Mouse (Mus musculus): ENCODE measurements around the gene Mdfic. TPM values are rescaled to one million over a fixed set of nuclear protein-coding genes. Genes with fewer than 3 reads are reported as not detected.

The Mdfic gene
- polyA plus RNA-seq, 1 experiment from 2014 or later = 4.0 TPM

DNA sequence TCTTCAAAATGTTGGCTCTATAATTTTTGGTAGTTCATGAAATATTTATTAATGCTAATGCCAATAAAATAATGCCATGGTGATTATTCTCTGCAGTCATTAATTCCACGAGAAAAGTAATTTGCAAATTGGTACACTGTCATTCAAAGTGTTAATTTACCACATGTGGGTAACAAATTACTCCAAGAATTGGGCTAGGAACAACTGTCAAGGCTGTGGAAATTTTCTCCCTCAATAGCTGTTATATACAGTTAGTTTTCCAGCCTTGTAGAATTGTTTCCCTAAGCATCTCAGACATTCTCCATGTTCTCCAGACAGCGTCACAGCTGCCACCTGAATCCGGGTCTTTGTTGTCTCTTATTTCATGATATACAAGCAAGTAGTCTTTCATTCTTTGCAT lies 117.2 kb downstream of the Mdfic start:
- Histone ChIP-seq H3K27me3 (ENCODE audit: low read depth, poor library complexity, severe bottlenecking) (no peaks in the 10 kb centered on the region), H3K9me3 (replicated peaks) (no peaks in the 10 kb centered on the region), H3K4me1 (no peaks in the 10 kb centered on the region), H3K36me3 (no peaks in the 10 kb centered on the region), H3K4me3 (no peak overlapping the region), H3K27ac (replicated peaks) (no peak overlapping the region)
- no peak for DNase-seq (ENCODE audit: low spot score)
- WGBS = 89% methylated on average over 3 of the region's 3 CpGs

DNA sequence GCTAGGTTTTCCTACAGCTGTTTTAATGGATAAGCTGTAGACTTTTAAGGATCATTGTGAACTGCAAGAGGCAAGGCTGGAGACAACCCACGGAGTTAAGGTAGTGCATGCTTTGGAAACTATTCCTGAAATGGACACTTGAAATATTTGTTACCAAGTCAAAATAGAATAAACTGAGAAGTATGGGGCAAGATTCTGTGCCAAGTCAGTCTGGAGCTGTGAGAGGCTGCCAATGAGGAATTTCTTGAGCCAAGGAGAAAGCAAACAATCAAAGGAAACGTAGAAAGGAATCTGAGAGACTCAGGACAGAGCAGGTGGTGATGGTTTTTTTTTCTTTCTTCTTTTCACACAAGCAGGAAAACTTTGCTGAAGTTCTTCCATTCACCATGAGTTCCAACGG lies 119.4 kb downstream of the Mdfic start:
- 83% methylated on average over 3 of the region's 3 CpGs for WGBS
- Histone ChIP-seq H3K4me3 (no peak overlapping the region), H3K27me3 (ENCODE audit: low read depth, poor library complexity, severe bottlenecking) (no peaks in the 10 kb centered on the region), H3K9me3 (replicated peaks) (no peaks in the 10 kb centered on the region), H3K36me3 (no peaks in the 10 kb centered on the region), H3K4me1 (no peaks in the 10 kb centered on the region), H3K27ac (replicated peaks) (no peak overlapping the region)
- no peak for DNase-seq (ENCODE audit: low spot score)

DNA sequence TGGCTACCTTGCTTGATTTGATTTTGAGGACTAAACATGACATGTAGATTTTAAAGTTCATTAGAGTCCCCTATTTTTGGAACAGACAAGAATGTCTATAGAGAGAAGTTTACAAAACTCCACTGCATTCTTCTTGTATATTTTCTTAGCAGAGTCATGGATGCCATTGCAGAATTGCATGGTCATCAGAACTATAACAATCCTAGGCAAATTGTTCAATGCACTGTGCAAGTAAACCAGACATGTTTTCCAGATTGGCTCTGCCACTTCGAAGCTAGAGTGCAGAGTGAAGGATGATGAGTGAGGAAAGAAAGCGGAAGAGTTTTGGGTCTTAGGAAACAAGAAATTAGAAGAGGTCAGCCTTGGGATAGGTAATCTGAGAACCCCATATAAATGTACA lies 120.0 kb downstream of the Mdfic start:
- Histone ChIP-seq H3K4me1 (no peaks in the 10 kb centered on the region), H3K4me3 (no peak overlapping the region), H3K36me3 (no peaks in the 10 kb centered on the region), H3K27ac (replicated peaks) (no peak overlapping the region), H3K27me3 (ENCODE audit: low read depth, poor library complexity, severe bottlenecking) (no peaks in the 10 kb centered on the region), H3K9me3 (replicated peaks) (no peaks in the 10 kb centered on the region)
- no peak for DNase-seq (ENCODE audit: low spot score)
- WGBS = 93% methylated on average over 2 of the region's 2 CpGs

DNA sequence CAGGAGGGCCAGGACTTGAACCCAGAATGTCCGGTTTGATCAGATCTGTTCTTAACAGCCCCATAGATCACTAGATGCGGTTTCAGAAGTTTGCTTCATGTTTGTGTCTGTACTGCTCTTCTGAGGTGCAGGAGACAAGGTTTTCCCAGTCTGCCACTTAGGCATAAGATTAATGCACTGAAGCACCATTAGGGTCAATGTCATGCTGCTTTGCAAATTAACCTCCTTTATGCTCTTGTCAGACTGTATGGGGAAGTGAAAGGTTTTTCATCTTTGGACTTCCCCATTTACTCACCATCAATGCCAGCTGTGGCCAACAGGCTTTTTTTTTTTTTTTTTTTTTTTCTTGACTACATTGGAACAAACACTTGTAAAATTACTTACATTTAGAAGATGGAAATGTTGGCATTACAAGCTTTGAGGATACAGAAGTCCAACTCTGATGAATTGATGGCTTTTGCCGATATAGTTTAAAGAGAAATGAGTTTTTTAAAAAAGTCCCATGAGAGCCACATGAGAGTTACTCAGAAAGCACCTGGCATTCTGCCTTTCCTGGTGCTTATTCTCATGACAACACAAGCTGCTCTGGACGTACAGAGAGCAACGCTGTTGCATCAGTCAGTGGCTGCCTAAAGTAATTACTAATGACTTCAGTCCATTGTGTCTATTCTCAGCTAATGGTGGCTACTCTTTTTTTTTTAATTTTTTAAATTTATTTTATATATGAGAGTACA lies 121.2 kb downstream of the Mdfic start:
- no peaks in the 10 kb centered on the region for H3K27me3 ChIP-seq (ENCODE audit: low read depth, poor library complexity, severe bottlenecking)
- no peak for DNase-seq (ENCODE audit: low spot score)
- no peaks in the 10 kb centered on the region for H3K4me1 ChIP-seq
- 90% methylated on average over 5 of the region's 5 CpGs for WGBS
- no peak overlapping the region for H3K4me3 ChIP-seq
- H3K27ac ChIP-seq (replicated peaks) = no peak overlapping the region
- no peaks in the 10 kb centered on the region for H3K9me3 ChIP-seq (replicated peaks)
- no peaks in the 10 kb centered on the region for H3K36me3 ChIP-seq

DNA sequence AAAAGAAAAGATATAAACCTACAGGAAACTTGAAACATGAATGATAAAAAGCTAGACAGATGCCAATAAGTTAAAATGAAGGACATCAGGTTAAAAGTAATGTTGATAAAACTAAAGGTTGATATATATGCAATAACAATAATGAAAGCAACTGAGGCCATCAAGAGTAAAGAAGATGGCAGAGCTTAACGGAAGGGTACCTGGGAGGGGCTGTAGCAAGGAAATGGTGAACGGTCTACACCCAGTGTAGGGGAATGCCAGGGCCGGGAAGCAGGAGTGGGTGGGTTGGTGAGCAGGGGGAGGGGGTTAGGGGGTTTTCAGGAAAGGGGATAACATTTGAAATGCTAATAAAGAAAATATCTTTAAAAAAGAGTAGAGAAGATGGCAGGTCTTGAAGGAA lies 122.8 kb downstream of the Mdfic start:
- H3K27me3 ChIP-seq (ENCODE audit: low read depth, poor library complexity, severe bottlenecking) = no peaks in the 10 kb centered on the region
- H3K9me3 ChIP-seq (replicated peaks) = no peaks in the 10 kb centered on the region
- 91% methylated on average over 3 of the region's 3 CpGs for whole genome bisulfite sequencing
- no peak for DNase-seq (ENCODE audit: low spot score)
- no peak overlapping the region for H3K27ac ChIP-seq (replicated peaks)
- H3K36me3 ChIP-seq = no peaks in the 10 kb centered on the region
- H3K4me3 ChIP-seq = no peak overlapping the region
- no peaks in the 10 kb centered on the region for H3K4me1 ChIP-seq

DNA sequence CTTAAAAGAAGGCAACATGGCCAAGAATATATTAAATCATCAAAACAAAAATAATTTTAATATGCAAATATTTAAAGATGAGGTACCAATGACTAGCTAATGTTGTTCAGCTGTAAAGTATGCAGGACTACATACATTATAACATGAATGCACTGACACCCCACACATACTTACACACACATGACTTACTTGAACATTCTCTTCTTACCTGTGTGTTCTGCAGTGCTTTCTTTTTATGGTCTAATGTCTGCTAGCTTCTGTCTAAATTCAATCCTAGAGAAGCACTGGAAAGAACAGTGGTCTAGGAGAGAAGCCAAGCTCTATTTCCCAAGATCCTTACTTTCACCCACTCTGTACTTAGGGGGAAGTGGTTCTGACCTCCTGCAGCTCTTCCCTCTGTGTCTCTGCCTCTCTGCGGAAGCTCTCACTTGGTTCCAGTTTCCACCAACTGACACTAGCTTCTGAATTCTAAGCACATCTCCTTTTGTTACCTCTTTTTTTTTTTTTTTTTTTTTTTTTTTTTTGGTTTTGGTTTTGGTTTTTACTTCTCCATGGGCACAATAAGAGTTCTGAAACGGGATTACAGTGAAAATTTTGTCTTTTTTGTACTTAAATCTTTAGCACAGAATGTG lies 125.4 kb downstream of the Mdfic start:
- H3K4me1 ChIP-seq = no peaks in the 10 kb centered on the region
- DNase-seq (ENCODE audit: low spot score) = no peak
- 80% methylated on average over 2 of the region's 2 CpGs for WGBS
- no peaks in the 10 kb centered on the region for H3K27me3 ChIP-seq (ENCODE audit: low read depth, poor library complexity, severe bottlenecking)
- no peaks in the 10 kb centered on the region for H3K9me3 ChIP-seq (replicated peaks)
- no peak overlapping the region for H3K4me3 ChIP-seq
- H3K27ac ChIP-seq (replicated peaks) = no peak overlapping the region
- H3K36me3 ChIP-seq = no peaks in the 10 kb centered on the region
